Mouse (Mus musculus): ENCODE measurements around the gene Chmp6.
A peak's percentile ranks its signal among the peaks of the same experiment; 100 is the strongest.

Chmp6 gene

GRCm38 (mm10) chr11:119936456-119936855, 23.2 kb downstream of the Chmp6 start:
- no peak for DNase-seq (ENCODE audit: extremely low read depth, insufficient read length, low spot score)

DNA sequence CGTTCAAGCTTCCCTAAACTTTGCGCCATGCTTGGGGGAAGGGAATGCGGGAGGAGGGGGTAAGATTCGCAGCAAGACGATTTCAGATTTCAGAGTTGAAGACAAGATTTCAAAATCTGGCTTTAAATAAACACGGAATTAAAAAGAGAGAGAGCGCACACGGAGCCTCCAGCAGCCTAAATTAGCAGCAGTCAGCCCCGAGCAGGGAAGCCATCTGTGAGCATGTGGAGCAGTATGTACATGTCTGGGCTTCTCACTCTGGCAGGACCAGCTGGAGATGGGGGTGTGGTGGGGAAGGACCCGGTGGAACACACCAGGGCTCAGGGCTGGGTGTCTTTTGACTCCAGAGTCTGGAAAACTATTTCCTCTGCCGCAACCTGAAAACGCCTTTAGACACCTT, 24.0 kb downstream of the Chmp6 start:
- no peak for DNase-seq (ENCODE audit: extremely low read depth, insufficient read length, low spot score)

GRCm38 (mm10) chr11:119937772-119938502, 24.7 kb downstream of the Chmp6 start:
- DNase-seq (ENCODE audit: extremely low read depth, insufficient read length, low spot score): no peak

GRCm38 (mm10) chr11:119939073-119939710, 26.0 kb downstream of the Chmp6 start:
- DNase-seq (ENCODE audit: extremely low read depth, insufficient read length, low spot score): no peak

DNA sequence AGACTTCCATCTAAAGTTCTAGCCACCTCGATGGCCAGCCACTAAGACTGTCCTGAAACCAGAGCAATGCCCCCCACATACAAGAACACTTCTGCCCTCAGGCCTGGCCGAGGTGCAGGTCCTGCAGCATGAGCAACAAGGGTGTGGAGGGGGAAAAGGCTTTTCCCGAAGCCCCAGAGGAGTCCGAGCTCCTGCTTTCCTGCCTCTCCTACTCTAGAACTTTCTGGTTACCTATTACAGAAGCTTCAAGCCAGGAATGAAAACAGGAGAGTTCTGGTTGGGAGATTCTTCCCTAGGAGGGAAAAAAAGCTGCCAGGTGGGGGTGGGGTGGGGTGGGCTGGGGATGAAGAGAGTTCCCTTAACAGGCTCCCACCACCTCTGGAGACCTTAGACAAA, 26.5 kb downstream of the Chmp6 start:
- DNase-seq (ENCODE audit: extremely low read depth, insufficient read length, low spot score): no peak

- DNase-seq (ENCODE audit: extremely low read depth, insufficient read length, low spot score): no peak
These were observed 26.9 kb downstream of the Chmp6 start for GRCm38 (mm10) chr11:119940142-119940541.

DNA sequence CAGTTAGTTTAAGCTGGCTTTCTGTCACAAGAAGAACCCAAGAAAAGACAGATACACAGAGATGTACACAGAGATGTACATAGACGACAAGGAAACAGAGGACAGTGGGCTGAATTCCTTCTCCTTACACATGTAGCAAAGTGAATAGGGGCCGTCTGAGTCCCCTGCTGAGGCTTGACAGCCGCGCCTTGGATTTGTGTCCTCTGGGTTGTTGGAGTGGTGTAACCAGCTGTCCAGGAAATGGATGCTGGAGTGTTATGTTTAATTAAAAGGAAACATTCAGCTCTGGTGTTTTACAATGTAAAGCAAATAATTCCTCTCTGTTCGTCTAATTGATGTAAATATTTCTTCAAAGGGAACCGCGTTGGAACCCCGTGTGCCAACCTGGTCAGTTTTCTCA, 28.6 kb downstream of the Chmp6 start:
- DNase-seq (ENCODE audit: extremely low read depth, insufficient read length, low spot score): no peak

GRCm38 (mm10) chr11:119942201-119942726, 29.0 kb downstream of the Chmp6 start:
- peak; percentile 88 for DNase-seq (ENCODE audit: extremely low read depth, insufficient read length, low spot score)

DNA sequence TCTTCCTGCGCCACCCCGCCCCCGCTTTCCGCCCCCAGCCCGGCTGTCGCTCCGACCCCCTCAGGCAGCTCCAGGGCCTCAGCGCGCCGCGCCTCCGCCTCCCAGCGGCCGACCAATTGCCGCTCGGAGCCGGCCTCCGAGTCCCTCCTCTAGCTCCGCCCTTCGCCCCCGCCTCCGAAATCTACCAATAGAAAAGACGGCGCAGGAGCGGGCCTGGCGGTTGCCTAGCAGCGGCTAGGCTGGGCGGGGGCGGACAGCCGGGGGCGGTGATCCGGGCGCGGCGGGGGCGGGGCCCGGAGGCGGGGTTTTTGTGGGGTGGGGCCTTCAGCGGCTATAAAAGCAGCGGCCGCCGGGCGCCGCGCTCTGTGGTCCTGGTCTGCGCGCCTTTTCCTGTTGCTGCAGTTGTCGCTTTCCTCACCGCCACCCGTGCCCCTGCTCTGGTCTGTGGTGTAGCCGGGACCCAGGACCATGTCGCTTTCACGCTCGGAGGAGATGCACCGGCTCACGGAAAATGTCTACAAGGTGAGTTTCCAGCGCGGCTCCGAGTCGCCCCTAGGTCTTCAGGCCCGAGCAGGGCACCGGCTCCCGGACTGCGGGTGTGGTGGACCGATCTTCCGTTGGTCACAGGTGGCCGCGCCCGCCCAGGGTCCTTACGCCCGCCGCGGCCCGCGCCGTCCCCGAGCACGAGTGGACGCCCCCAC, 29.6 kb downstream of the Chmp6 start, which contains the start of gene Baiap2:
Gene Baiap2, plus strand, starts transcription at position 37 of the 701 bp plus-strand sequence.
- peak; percentile 96 for DNase-seq (ENCODE audit: extremely low read depth, insufficient read length, low spot score)

DNA sequence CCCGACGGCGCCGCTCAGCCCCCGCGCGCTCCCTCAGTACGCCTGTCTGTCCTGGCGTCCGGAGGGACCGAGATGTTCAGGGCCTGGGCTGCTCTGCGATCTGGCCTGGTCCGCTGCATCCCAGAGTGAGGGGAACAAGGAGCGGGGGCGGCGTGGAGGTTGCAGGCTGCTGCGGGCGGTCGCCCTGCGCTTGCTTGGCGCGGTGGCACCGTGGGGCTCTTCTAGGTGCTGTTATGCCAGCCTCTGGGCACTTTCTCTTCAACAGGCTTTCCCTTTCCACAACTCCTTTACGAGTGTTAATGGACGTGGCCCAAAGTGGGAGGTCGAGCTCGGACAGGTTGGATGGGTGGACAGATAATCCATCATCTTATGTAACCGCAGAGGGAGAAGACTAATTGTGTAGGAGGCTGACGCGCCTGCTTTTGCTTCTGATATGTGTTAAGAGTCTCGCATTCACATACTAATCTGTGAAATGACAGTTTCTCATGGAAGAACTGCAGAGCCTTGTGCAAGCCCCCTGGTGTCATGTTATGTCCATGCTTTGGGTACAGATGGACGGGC, 30.3 kb downstream of the Chmp6 start:
- DNase-seq (ENCODE audit: extremely low read depth, insufficient read length, low spot score): no peak

DNA sequence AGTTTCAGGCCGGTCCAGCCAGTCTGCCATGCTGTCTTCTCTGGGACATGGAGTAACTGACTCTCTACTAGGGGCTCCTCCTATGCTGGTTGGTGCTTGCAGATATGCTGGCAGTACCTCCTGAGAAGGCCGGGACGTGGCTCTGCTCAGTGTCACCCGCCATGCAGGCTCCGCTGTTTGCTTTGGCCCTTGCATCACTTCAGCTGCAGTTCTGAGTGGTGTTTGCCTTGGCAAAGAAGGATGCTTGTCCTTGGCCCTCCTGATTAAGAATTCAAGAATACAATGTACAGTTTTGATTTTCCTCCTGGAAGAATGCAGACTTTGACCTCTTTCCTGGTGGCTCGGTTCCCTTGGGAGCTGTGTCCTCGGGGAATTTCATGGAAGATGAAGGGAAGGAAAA, 32.1 kb downstream of the Chmp6 start:
- peak; percentile 74 for DNase-seq (ENCODE audit: extremely low read depth, insufficient read length, low spot score)

- no peak for DNase-seq (ENCODE audit: extremely low read depth, insufficient read length, low spot score)
These were observed 34.2 kb downstream of the Chmp6 start for GRCm38 (mm10) chr11:119947426-119947825.

GRCm38 (mm10) chr11:119947897-119948296, 34.7 kb downstream of the Chmp6 start:
- no peak for DNase-seq (ENCODE audit: extremely low read depth, insufficient read length, low spot score)

DNA sequence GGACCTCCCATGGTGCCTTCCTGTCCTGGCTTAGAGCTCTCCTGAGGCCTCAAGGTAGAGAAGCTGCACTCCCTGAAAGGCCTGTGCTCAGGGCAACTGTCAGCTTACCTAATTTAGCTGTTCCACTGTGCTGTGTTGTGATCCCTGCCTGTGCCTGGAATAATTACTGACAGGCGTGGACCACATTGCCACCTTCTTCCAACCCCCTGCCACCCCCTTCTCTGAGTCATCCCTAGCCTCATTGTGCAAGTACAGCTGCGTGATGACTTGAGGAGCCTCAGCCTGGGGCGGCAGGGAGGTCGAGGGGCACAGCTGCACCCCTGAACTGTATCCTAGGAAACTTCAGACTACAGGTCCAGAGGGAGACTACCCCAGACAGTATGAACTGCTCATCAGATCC, 35.1 kb downstream of the Chmp6 start:
- peak; percentile 62 for DNase-seq (ENCODE audit: extremely low read depth, insufficient read length, low spot score)

- DNase-seq (ENCODE audit: extremely low read depth, insufficient read length, low spot score): no peak
These were observed 35.6 kb downstream of the Chmp6 start for GRCm38 (mm10) chr11:119948803-119949202.

- DNase-seq (ENCODE audit: extremely low read depth, insufficient read length, low spot score): no peak
These were observed 37.3 kb downstream of the Chmp6 start for GRCm38 (mm10) chr11:119950535-119950934.

DNA sequence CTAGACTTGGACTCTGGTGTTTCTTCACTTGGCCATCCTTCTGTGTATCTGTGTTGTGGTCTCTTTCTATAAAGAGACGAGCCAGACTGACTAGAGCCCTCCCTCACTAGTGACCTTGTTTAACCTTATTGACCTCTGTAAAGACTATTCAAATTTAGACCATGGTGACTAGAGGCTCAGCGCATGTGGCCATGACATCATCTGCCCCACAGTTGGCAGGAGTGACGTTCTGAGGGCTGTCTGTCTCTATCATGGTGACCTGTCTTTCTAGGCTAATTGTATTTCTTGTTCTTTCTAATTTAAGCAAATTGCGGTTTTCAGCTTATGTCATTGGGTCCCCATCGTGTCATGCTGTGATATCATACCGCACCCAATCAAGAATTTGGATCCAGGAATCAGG, 38.1 kb downstream of the Chmp6 start:
- no peak for DNase-seq (ENCODE audit: extremely low read depth, insufficient read length, low spot score)

DNA sequence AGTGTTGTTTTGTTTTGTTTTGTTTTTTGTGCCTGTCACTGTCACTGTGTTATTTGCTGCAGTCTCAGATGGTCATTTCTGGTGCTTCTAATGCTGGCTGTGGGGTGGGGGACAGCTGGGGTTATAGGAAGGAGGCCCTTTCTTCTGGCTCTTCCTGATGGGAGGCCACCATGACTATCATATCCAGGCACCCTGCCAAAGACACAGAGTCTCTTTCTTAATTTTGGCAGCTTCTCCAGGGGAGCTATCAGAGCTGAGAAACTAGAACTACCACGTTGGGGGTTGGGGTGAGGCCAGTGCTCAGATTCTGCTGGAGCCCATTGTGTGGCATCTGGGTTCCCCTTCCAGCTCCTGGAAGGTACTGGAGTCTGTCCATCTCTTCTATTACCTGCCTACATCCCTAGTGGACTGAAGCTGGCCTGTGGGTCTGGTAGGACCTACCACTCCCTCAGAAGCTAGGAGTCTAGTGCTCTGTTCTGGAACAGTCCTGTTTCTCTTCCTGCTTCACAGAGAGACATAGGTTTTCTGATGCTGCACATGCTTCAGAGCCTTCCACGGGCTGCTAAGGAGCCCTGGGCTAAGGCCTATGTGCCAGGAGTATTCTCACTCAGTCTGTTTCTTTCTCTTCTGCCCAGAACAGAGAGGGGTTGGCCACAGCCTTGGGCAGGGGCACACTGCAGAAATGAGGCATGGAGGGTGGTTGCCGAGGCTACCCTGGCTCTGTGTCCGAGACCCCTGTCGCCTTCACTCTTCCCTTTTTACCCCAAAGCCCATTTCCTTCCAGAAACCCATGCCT, 39.4 kb downstream of the Chmp6 start:
- no peak for DNase-seq (ENCODE audit: extremely low read depth, insufficient read length, low spot score)

DNA sequence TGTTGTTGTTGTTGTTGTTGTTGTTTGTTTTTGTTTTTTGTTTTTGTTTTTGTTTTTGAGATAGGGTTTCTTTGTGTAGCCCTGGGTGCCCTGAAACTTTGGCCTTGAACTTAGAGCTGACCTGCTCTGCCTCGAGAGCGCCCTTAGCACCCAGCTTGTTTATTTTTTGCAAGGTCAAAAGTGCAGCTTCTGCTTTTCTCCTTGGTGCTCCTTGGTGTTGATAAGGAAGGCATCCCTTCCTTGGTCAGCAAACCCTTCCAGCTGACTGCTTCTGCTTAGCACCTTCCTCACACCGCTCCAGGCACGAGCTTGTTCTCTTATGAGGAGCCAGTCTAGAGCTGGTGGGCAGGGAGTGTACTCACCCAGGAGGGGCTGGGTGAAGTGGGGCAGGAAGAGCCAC, 41.0 kb downstream of the Chmp6 start:
- no peak for DNase-seq (ENCODE audit: extremely low read depth, insufficient read length, low spot score)

GRCm38 (mm10) chr11:119954749-119955337, 41.6 kb downstream of the Chmp6 start:
- DNase-seq (ENCODE audit: extremely low read depth, insufficient read length, low spot score): no peak
